Mouse (Mus musculus) Patski (cell line): Measurements from ENCODE around the gene Pknox1. TPM values are rescaled to one million over a fixed set of nuclear protein-coding genes. Genes with fewer than 3 reads are reported as not detected.
A peak's percentile ranks its signal among the peaks of the same experiment; 100 is the strongest.

ENCODE experiments used
- ATAC-seq: fragments of 100-300 bp; one replicate; pipeline ENCODE4 v1.8.0; 2021
- CTCF ChIA-PET: fragments of 350-600 bp; sonication (Branson Sonifier 250); formaldehyde crosslinking; loops from one replicate; lab custom pipeline; 2022; ENCODE audit warnings: inconsistent platforms; lab: Charles Lee
- POLR2A ChIA-PET: fragments of 350-600 bp; sonication (Branson Sonifier 250); formaldehyde crosslinking; loops from one replicate; lab custom pipeline; 2022; ENCODE audit warnings: antibody characterized with exemption, inconsistent platforms; lab: Charles Lee
- DNase-seq: peaks from one replicate; pipeline ENCODE4 v3.0.0-alpha.2; 2011; ENCODE audit warnings: low read depth, low spot score
- H3K27me3 ChIP-seq: fragments of 371-371 bp; one replicate; pipeline ENCODE4 v1.5.1; 2021
- CTCF ChIP-seq: fragments of 100-300 bp; IDR thresholded peaks from one replicate; pipeline ENCODE4 v1.5.1; 2021
- in situ Hi-C: fragments of 300-500 bp; cut with MboI; formaldehyde crosslinking; loops from 3 replicates; pipeline ENCODE4 v1.11.1; 2018; ENCODE audit warnings: low pct_unique_long_range_greater_than_20kb, mixed read lengths
- polyA plus RNA-seq: library from polyadenylated mRNA; unstranded; gene quantifications from one replicate; pipeline ENCODE4 v1.2.3, GENCODE M21; 2021

The Pknox1 gene
- polyA plus RNA-seq, 1 experiment from 2014 or later, result 17.8 TPM

DNA sequence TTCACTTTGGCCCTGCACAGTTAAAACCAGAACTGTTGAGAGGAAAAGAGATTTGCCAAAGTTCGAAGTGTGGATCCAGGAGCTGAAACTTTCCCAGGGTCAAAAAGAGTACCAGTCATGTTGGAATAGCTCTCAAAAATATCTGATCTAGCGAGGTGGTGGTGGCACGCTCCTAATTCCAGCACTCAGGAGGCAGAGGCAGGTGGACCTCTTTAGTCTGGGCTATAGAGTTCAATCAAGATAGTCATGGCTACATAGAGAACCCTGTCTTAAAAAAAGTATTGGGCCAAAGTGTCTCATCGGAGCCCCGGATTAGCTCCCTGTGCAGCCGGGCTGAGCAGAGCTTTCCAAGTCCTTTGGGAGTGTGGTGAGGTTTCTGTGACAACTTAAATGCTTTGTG, 1.7 kb downstream of the Pknox1 start:
- DNase-seq (no peak), ATAC-seq (no peak)
- POLR2A ChIA-PET, result interaction anchor here (0.6 to 1.3 kb wide), 4 partner anchors 9 to 29 kb away, joined by 3 read pairs; no protein-coding TSS in a partner anchor
- in situ Hi-C loops, result no loop called here
- TF ChIP-seq CTCF, result no peak
- CTCF ChIA-PET, result interaction anchor here (0.6 to 2.2 kb wide), 4 partner anchors 9 to 98 kb away, joined by 3 to 8 read pairs (median 4); partner anchors contain the start of genes Ndufv3 and Wdr4
- H3K27me3 ChIP-seq, result no peaks in the 10 kb centered on the region

GRCm38 (mm10) chr17:31569756-31570155, 5.2 kb downstream of the Pknox1 start:
- ChIA-PET CTCF (interaction anchor here (1.0 to 2.4 kb wide), 4 partner anchors 13 to 91 kb away, joined by 3 to 9 read pairs (median 3); partner anchors contain the start of genes Ndufv3 and Wdr4), POLR2A (interaction anchor here (1.4 kb wide), 1 partner anchor 9 kb away, joined by 3 read pairs; no protein-coding TSS in a partner anchor)
- DNase-seq, result no peak
- H3K27me3 ChIP-seq, result no peaks in the 10 kb centered on the region
- in situ Hi-C loops, result no loop called here
- TF ChIP-seq CTCF, result no peak
- ATAC-seq, result no peak

DNA sequence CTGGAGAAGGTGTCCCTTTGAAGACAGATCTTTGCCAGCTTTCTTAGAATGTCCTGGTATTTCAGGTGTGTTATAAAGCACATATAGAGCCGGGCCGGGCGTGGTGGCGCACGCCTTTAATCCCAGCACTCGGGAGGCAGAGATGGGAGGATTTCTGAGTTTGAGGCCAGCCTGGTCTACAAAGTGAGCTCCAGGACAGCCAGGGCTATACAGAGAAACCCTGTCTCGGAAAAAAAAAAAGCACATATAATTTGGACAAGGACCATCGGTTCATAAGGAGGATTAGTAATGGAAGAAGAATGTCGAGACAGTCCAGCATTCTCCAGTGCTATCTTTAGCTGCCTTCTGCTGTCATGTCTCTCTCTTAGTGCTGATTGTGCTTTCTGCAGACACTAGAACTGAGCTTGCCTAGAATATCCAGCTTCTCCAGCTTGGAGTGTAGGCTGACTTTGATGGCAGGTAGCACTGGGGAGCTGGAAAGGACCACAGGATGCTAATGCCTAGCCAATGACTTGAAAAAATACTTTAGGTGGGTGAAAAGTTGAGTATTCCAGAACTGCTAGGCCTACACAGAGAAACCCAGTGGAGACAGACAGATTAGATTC, 5.9 kb downstream of the Pknox1 start:
- TF ChIP-seq CTCF, result no peak
- H3K27me3 ChIP-seq, result no peaks in the 10 kb centered on the region
- ATAC-seq (peak; percentile 23), DNase-seq (no peak)
- ChIA-PET CTCF (interaction anchor here (1.2 to 2.4 kb wide), 3 partner anchors 12 to 51 kb away, joined by 3 to 9 read pairs (median 3); partner anchors contain the start of genes Ndufv3 and Wdr4), POLR2A (interaction anchor here (1.4 kb wide), 1 partner anchor 8 kb away, joined by 3 read pairs; no protein-coding TSS in a partner anchor)
- in situ Hi-C loops, result no loop called here

DNA sequence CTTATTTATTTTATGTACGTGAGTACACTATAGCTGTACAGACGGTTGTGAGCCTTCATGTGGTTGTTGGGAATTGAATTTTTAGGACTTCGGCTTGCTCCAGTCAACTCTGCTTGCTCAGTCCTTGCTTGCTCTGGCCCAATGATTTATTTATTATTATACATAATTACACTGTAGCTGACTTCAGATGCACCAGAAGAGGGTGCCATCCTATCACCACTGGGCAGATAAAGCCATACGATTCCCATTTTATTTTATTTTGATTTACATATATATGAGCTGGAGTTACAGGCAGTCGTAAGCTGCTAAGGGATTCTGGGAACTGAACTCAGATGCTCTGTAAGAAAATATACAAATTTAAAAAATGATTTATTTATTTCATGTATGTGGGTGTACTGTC, 7.2 kb downstream of the Pknox1 start:
- POLR2A ChIA-PET, result interaction anchor here (0.8 kb wide), 1 partner anchor 84 kb away, joined by 3 read pairs; no protein-coding TSS in a partner anchor
- DNase-seq (no peak), ATAC-seq (no peak)
- no peak for TF ChIP-seq CTCF
- H3K27me3 ChIP-seq, result no peaks in the 10 kb centered on the region
- CTCF ChIA-PET, result interaction anchor here (1.0 to 1.4 kb wide), 2 partner anchors 11 to 52 kb away, joined by 4 read pairs; partner anchors contain the start of genes Ndufv3 and Wdr4
- in situ Hi-C loops, result no loop called here

GRCm38 (mm10) chr17:31574662-31575061, 10.1 kb downstream of the Pknox1 start:
- CTCF ChIA-PET, result interaction anchor here (1.2 to 2.2 kb wide), 2 partner anchors 8 to 19 kb away, joined by 3 to 8 read pairs; no protein-coding TSS in a partner anchor
- peak; percentile 83 for ATAC-seq
- in situ Hi-C loops, result no loop called here
- DNase-seq, result no peak
- POLR2A ChIA-PET, result interaction anchor here (0.6 to 0.7 kb wide), 2 partner anchors 9 to 669 kb away, joined by 3 read pairs; no protein-coding TSS in a partner anchor
- no peak for TF ChIP-seq CTCF
- no peaks in the 10 kb centered on the region for H3K27me3 ChIP-seq

- ATAC-seq (no peak), DNase-seq (no peak)
- H3K27me3 ChIP-seq, result no peaks in the 10 kb centered on the region
- ChIA-PET POLR2A (interaction anchor here (1.1 kb wide), 1 partner anchor 10 kb away, joined by 3 read pairs; no protein-coding TSS in a partner anchor), CTCF (interaction anchor here (0.7 to 2.2 kb wide), 4 partner anchors 9 to 57 kb away, joined by 3 to 8 read pairs (median 4); partner anchors contain the start of genes Ndufv3 and Wdr4)
- TF ChIP-seq CTCF, result no peak
- in situ Hi-C loops, result no loop called here
Observed at GRCm38 (mm10) chr17:31576394-31577175, 12.1 kb downstream of the Pknox1 start.

- POLR2A ChIA-PET, result no interaction called here
- ATAC-seq (no peak), DNase-seq (no peak)
- H3K27me3 ChIP-seq, result no peaks in the 10 kb centered on the region
- in situ Hi-C loops, result no loop called here
- CTCF ChIA-PET, result interaction anchor here (0.6 kb wide), 1 partner anchor 547 kb away, joined by 3 read pairs; no protein-coding TSS in a partner anchor
- TF ChIP-seq CTCF, result no peak
Observed at GRCm38 (mm10) chr17:31580344-31580743, 15.8 kb downstream of the Pknox1 start.

DNA sequence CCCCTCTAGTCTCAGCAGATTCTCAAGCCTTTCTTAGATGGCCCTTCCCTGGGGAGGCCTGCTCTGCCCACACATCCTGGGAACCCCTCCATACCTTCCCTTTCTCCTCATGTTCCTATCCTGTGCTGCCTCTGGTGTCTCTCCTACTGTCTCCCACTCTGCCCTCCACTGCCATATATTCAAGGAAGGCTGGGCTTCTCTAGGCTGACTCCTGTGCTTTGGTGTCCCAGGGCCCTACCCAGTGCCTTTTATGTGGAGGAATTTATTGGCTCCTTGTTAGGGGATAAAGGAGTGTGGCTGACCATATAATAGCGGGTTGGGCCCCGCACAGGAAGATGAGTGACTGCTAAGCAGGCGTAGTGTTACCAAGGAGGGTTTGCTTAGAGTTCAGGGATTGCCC, 18.7 kb downstream of the Pknox1 start:
- DNase-seq, result no peak
- ATAC-seq, result no peak
- H3K27me3 ChIP-seq, result no peaks in the 10 kb centered on the region
- CTCF ChIA-PET, result interaction anchor here (1.5 kb wide), 1 partner anchor 13 kb away, joined by 3 read pairs; no protein-coding TSS in a partner anchor
- no peak for TF ChIP-seq CTCF
- in situ Hi-C loops, result no loop called here
- POLR2A ChIA-PET, result no interaction called here

DNA sequence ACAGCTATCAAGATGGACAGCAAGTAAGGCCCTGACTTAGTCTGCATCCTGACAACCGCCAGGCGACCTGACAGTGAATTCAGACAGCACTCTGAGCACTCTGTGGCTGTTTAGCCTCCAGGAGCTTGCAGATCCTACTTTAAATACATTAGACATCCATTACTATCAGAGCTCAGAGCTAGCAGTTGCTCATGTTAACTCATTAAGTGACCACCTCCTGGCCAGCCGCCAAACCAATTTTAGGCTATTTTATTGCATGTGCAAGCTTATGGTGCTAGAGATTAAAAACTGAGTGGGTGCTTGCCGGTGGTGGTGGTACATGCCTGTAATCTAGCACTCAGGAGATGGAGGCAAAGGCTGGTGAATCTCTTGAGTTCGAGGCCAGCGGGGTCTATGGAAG, 19.2 kb downstream of the Pknox1 start:
- DNase-seq (no peak), ATAC-seq (no peak)
- ChIA-PET CTCF (no interaction called here), POLR2A (no interaction called here)
- no peaks in the 10 kb centered on the region for H3K27me3 ChIP-seq
- in situ Hi-C loops, result no loop called here
- TF ChIP-seq CTCF, result no peak

DNA sequence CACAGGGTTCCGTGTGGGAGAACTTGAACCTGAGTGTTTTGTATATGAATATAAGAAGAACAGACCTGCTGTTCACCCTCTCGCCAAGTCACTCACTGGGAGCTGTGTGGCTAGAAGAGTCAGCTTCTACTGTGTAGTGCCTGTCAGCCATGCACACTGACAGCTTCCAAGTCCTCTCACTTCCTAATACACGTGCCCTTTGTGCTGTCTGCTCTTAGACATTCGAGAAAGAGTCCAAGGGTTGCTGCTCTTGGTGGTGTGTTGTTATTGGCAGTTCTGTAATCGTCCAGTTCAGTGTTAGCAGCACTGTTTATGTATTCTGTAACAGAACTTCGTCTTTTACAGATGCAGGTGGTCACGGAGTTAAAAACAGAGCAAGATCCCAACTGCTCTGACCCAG, 23.6 kb downstream of the Pknox1 start:
- POLR2A ChIA-PET, result interaction anchor here (0.6 kb wide), 1 partner anchor 319 kb away, joined by 3 read pairs; no protein-coding TSS in a partner anchor
- CTCF ChIA-PET, result interaction anchor here (1.0 to 1.3 kb wide), 2 partner anchors 18 to 95 kb away, joined by 3 read pairs; no protein-coding TSS in a partner anchor
- no peak for TF ChIP-seq CTCF
- DNase-seq, result no peak
- in situ Hi-C loops, result no loop called here
- ATAC-seq, result no peak
- no peaks in the 10 kb centered on the region for H3K27me3 ChIP-seq
